ENCODE assay signal across 14 mouse cellular contexts in genomic region chr16:19960407-19961058, GRCm38 (mm10). TPM values are rescaled to one million over a fixed set of nuclear protein-coding genes. Genes with fewer than 3 reads are reported as not detected.
DNase-seq lines count a peak whose midpoint lies in the region; ATAC-seq and TF ChIP-seq lines count a peak whose summit lies in the region.
"Had no signal": no experiment of that assay in that cellular context is flagged by ENCODE, and none has a peak within 500 bp of the region (broad histone marks: within the 10 kb centered on the region; RNA-seq: fewer than 3 reads in every experiment).

No protein-coding gene starts in this region.

- H3K4me2 ChIP-seq in heart, embryonic 12.5 days: no peak overlapping the region
- H3K4me2 ChIP-seq: embryonic facial prominence, embryonic 15.5 days; midbrain, embryonic 13.5 days; neural tube, embryonic 13.5 days had no signal

- no peak for TF ChIP-seq POLR2A in thymus, adult 2 months (IDR thresholded peaks at IDR 0.05; ENCODE audit: control insufficient read depth, extremely low read depth, insufficient read depth, low read length, poor library complexity)
- no peak for TF ChIP-seq POLR2A in bone marrow macrophage, adult 2 months (IDR thresholded peaks at IDR 0.05; ENCODE audit: borderline replicate concordance, low read depth, low read length)
- TF ChIP-seq POLR2A in olfactory bulb, adult 2 months (IDR thresholded peaks at IDR 0.05; ENCODE audit: insufficient read depth, low read depth, low read length): no peak

- no peak for ATAC-seq in heart, embryonic 12.5 days (ENCODE audit: insufficient number of reproducible peaks, low FRiP score)
- ATAC-seq: intestine, embryonic 16.5 days; midbrain, embryonic 13.5 days had no signal

- intact Hi-C loops in heart, postnatal 25 days (cut with DNase I): loop anchor here (2.0 kb wide), 1 partner anchor 22 kb away; the partner anchor contains the start of gene Klhl6

- no peak overlapping the region for H3K4me3 ChIP-seq in heart, embryonic 12.5 days
- H3K4me3 ChIP-seq in thymus, adult 2 months (ENCODE audit: control insufficient read depth, insufficient read depth, low read length): no peak overlapping the region
- no peak overlapping the region for H3K4me3 ChIP-seq in bone marrow macrophage, adult 2 months (ENCODE audit: insufficient read depth, low read length)
- no peak overlapping the region for H3K4me3 ChIP-seq in olfactory bulb, adult 2 months (ENCODE audit: insufficient read depth, low read depth, low read length)
- H3K4me3 ChIP-seq: embryonic facial prominence, embryonic 15.5 days; hindbrain, embryonic 10.5 days; midbrain, embryonic 13.5 days; neural tube, embryonic 13.5 days had no signal

- no peak for TF ChIP-seq CTCF in thymus, adult 2 months (IDR thresholded peaks at IDR 0.05; ENCODE audit: borderline replicate concordance, control insufficient read depth, extremely low read depth, insufficient read depth, low read length, poor library complexity)
- TF ChIP-seq CTCF in bone marrow macrophage, adult 2 months (IDR thresholded peaks at IDR 0.05; ENCODE audit: low read depth, low read length): no peak
- no peak for TF ChIP-seq CTCF in olfactory bulb, adult 2 months (IDR thresholded peaks at IDR 0.05; ENCODE audit: insufficient read depth, low read depth, low read length)

- H3K27me3 ChIP-seq in heart, embryonic 12.5 days (replicated peaks): no peaks in the 10 kb centered on the region
- no peaks in the 10 kb centered on the region for H3K27me3 ChIP-seq in thymus, adult 2 months (ENCODE audit: control insufficient read depth, insufficient read depth, low read length)
- H3K27me3 ChIP-seq: embryonic facial prominence, embryonic 15.5 days; midbrain, embryonic 13.5 days; neural tube, embryonic 13.5 days had no signal

- no peak overlapping the region for H3K9ac ChIP-seq in heart, embryonic 12.5 days
- H3K9ac ChIP-seq: embryonic facial prominence, embryonic 15.5 days; liver, embryonic 14.5 days; midbrain, embryonic 13.5 days; neural tube, embryonic 13.5 days had no signal

- WGBS in heart, embryonic 12.5 days: 36% methylated on average over 4 of the region's 4 CpGs
- 46% methylated on average over 4 of the region's 4 CpGs for WGBS in thymus, adult 2 months
- 17% methylated on average over 4 of the region's 4 CpGs for WGBS in olfactory bulb, adult 2 months

- H3K9me3 ChIP-seq in heart, embryonic 12.5 days (replicated peaks): no peaks in the 10 kb centered on the region
- H3K9me3 ChIP-seq: embryonic facial prominence, embryonic 15.5 days; hindbrain, embryonic 10.5 days; midbrain, embryonic 13.5 days; neural tube, embryonic 13.5 days had no signal

- H3K27ac ChIP-seq in heart, embryonic 12.5 days (ENCODE audit: poor library complexity, severe bottlenecking): peak overlapping the region; percentile 37; the same call in 1 of the 2 replicates
- no peak overlapping the region for H3K27ac ChIP-seq in thymus, adult 2 months (ENCODE audit: control insufficient read depth, insufficient read depth, low read length)
- peak overlapping the region; percentile 30; the same call in 1 of the 2 replicates for H3K27ac ChIP-seq in bone marrow macrophage, adult 2 months (ENCODE audit: insufficient read depth, low read depth, low read length)
- H3K27ac ChIP-seq in olfactory bulb, adult 2 months (ENCODE audit: insufficient read depth, low read depth, low read length): peak overlapping the region; percentile 57; the same call in 1 of the 2 replicates
- H3K27ac ChIP-seq: embryonic facial prominence, embryonic 15.5 days; hindbrain, embryonic 10.5 days; liver, embryonic 14.5 days; midbrain, embryonic 13.5 days; neural tube, embryonic 13.5 days had no signal

- peaks cover 8% of the 10 kb centered on the region for H3K36me3 ChIP-seq in heart, embryonic 12.5 days
- peaks cover 22% of the 10 kb centered on the region for H3K36me3 ChIP-seq in thymus, adult 2 months (ENCODE audit: control insufficient read depth, insufficient read depth, low read length)
- H3K36me3 ChIP-seq: embryonic facial prominence, embryonic 15.5 days; hindbrain, embryonic 10.5 days; midbrain, embryonic 13.5 days; neural tube, embryonic 13.5 days had no signal

- H3K4me1 ChIP-seq in heart, embryonic 12.5 days (replicated peaks): peaks cover 8% of the 10 kb centered on the region
- peaks cover 7% of the 10 kb centered on the region for H3K4me1 ChIP-seq in thymus, adult 2 months (replicated peaks; ENCODE audit: control insufficient read depth, insufficient read depth, low read length)
- peaks cover 35% of the 10 kb centered on the region for H3K4me1 ChIP-seq in bone marrow macrophage, adult 2 months (ENCODE audit: control insufficient read depth, insufficient read depth, low read length)
- H3K4me1 ChIP-seq in olfactory bulb, adult 2 months (ENCODE audit: control insufficient read depth, insufficient read depth, low read length): no peaks in the 10 kb centered on the region
- H3K4me1 ChIP-seq: embryonic facial prominence, embryonic 15.5 days; hindbrain, embryonic 10.5 days; midbrain, embryonic 13.5 days; neural tube, embryonic 13.5 days had no signal

- no peak for DNase-seq in heart, postnatal 25 days (ENCODE audit: low spot score)
- peak; percentile 23 for DNase-seq in thymus, adult 2 months
- no peak for DNase-seq in thymus, adult 18-20 months
- no peak for DNase-seq in frontal cortex, postnatal 36 days (ENCODE audit: low spot score in 2 of 2)
- DNase-seq: cerebellum, postnatal 36 days had no signal

RNA-seq across cellular contexts. Expression of gene Klhl6, which starts 22.3 kb away (rescaled TPM):
- 30.0 and 32.5 TPM in 2 replicates for polyA plus RNA-seq in heart, embryonic 12.5 days (2016; fragmentation: Nextera tagmentation; extraction: Ambion mirVana)
- total RNA-seq in heart, postnatal 25 days (2021): 1 to 10 TPM; 4.2 to 5.9 TPM
- 54.4 and 56.9 TPM in 2 replicates for polyA plus RNA-seq in thymus, adult 2 months (2012; rRNA removed)
- polyA plus RNA-seq in bone marrow macrophage, adult 2 months (2012; ENCODE audit: insufficient read depth, insufficient read length, missing spikeins): 47.2 and 50.7 TPM in 2 replicates
- polyA plus RNA-seq in olfactory bulb, adult 2 months (2012; ENCODE audit: insufficient read depth, insufficient read length, low replicate concordance, missing spikeins): not detected in 2 replicates
